Mouse (Mus musculus): Measurements from ENCODE around the gene Hectd3.

Hectd3 gene

GRCm38 (mm10) chr4:116995131-116995797 is at the start of gene Hectd3:
Gene Hectd3 (plus strand): TSS chr4:116995317.
- peak; percentile 75 for DNase-seq

GRCm38 (mm10) chr4:116951642-116952041 is 43.5 kb upstream of the Hectd3 start:
- no peak for DNase-seq

- DNase-seq, result no peak
Observed at GRCm38 (mm10) chr4:116954951-116955350, 40.2 kb upstream of the Hectd3 start.

GRCm38 (mm10) chr4:116976503-116976902 is 18.6 kb upstream of the Hectd3 start:
- DNase-seq, result no peak

GRCm38 (mm10) chr4:116985681-116986080 is 9.4 kb upstream of the Hectd3 start:
- DNase-seq, result no peak

- peak; percentile 87 for DNase-seq
Observed at GRCm38 (mm10) chr4:116986400-116987121, 8.6 kb upstream of the Hectd3 start.

- DNase-seq, result no peak
Observed at GRCm38 (mm10) chr4:116987122-116987456, 8.0 kb upstream of the Hectd3 start.

- no peak for DNase-seq
Observed at GRCm38 (mm10) chr4:116989731-116990130, 5.4 kb upstream of the Hectd3 start.

GRCm38 (mm10) chr4:116991366-116991765 is 3.8 kb upstream of the Hectd3 start:
- DNase-seq, result peak; percentile 93

GRCm38 (mm10) chr4:116993672-116994621 is 1.2 kb upstream of the Hectd3 start, which contains the start of gene Urod:
Gene Urod (minus strand): TSS chr4:116994413.
- DNase-seq, result peak; percentile 97

- DNase-seq, result peak; percentile 76
Observed at GRCm38 (mm10) chr4:116995798-116996135, 650 bp downstream of the Hectd3 start.

GRCm38 (mm10) chr4:116999513-117000154 is 4.5 kb downstream of the Hectd3 start:
- DNase-seq, result no peak

GRCm38 (mm10) chr4:117001957-117002356 is 6.8 kb downstream of the Hectd3 start:
- DNase-seq, result no peak

GRCm38 (mm10) chr4:117002543-117003521 is 7.7 kb downstream of the Hectd3 start:
- DNase-seq, result peak; percentile 73

- DNase-seq, result no peak
Observed at GRCm38 (mm10) chr4:117004649-117005048, 9.5 kb downstream of the Hectd3 start.

- no peak for DNase-seq
Observed at GRCm38 (mm10) chr4:117005611-117006400, 10.7 kb downstream of the Hectd3 start.

- no peak for DNase-seq
Observed at GRCm38 (mm10) chr4:117007058-117007457, 11.9 kb downstream of the Hectd3 start.

- no peak for DNase-seq
Observed at GRCm38 (mm10) chr4:117010231-117010630, 15.1 kb downstream of the Hectd3 start.

- no peak for DNase-seq
Observed at GRCm38 (mm10) chr4:117013596-117013995, 18.5 kb downstream of the Hectd3 start.

GRCm38 (mm10) chr4:117014901-117015415 is 19.8 kb downstream of the Hectd3 start:
- DNase-seq, result no peak

GRCm38 (mm10) chr4:117017738-117018137 is 22.6 kb downstream of the Hectd3 start:
- no peak for DNase-seq
